Mouse (Mus musculus) cerebellum, postnatal 10 days (tissue): ENCODE data around the gene Serpinb3d.
A peak's percentile ranks its signal among the peaks of the same experiment; 100 is the strongest.
"Not testable (repeated sequence)": the region's sequence is repeated elsewhere in the genome, so short reads cannot be mapped to it uniquely, and the experiment has no call there.

Experiments
- DNase-seq, 2 experiments: peaks; one replicate each; pipeline ENCODE4 v3.0.0; 2021; ENCODE audit warnings: mixed read lengths in 2 of 2

Serpinb3d gene

DNA sequence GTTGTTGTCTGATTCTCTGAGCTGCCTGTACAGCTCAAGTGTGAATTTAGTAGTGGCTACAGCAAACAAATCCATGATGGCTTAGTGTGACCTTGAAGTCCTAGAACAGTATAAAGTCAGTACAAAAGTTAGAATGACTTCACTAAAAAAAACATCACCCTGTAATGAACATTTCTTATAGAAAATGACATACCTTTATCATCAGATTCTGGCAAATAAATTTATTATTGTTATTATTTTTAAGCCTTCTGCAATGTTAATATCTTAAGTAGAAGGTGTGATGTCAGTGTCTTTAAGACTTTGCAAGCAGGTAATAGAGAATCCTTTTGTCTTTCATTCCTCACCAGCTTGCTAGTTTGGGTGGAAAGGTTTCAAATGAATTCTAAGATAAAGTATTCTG, at the start of gene Serpinb3d:
Gene Serpinb3d, minus strand, starts transcription at position 101 of the 400 bp plus-strand sequence.
- DNase-seq, result no peak

DNA sequence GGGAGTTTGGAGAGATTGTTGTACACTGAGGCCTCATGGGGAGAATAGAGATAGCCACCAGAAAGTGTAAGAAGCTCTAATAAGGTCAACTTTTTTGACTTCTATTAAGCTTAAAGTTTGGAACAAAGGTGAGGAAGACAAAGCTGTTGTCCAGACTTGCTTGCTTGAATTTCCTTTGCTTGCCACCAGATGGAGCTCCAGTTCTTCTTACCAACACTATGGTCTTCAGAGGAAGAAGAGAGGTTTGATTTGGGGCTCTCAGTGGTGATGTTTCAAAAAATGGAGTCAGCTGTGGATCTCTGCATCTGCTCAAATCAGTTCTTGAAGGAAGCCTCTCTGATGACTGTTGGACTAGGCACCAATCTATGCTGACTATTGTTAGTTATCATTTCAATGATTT, 44.1 kb upstream of the Serpinb3d start:
- peak; percentile 31 to 40 for DNase-seq

DNA sequence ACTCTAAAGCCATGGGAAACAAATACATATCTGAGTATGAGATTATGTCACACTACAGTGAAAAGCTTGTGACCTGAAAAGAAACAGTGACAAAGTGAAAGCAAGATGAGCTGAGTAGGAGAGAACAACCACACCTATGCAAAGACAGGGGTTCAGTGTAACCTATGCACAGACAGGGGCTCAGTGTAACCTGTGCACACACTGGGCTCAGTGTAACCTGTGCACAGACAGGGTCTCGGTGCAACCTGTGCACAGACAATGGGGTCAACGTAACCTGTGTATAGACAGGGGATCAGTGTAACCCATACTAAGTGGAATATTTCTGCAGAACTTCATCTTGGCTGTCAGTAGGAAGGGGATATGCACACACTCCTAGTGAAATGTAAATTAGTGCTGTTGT, 15.1 kb upstream of the Serpinb3d start:
- no peak for DNase-seq

DNA sequence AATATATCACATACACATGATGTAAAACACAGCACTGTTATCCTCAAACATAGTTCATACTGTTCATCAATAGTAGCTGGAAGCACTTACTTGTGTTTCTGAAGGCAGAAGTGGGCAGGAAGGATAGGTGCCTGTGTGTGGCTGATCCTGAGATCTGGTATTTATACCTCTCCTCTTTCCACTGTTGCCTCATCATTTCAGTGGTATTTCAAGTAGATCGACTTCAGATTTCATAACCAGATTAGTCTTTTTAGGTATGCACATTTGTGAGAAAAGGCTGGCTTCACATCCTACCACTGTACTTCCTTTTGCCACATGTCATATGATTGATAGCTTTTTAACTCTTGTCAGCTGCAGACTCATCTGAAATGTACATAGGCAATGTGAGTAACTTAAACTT, 31.1 kb downstream of the Serpinb3d start, which contains the start of gene Serpinb3a:
Gene Serpinb3a, minus strand, starts transcription at position 101 of the 400 bp plus-strand sequence.
- no peak for DNase-seq

DNA sequence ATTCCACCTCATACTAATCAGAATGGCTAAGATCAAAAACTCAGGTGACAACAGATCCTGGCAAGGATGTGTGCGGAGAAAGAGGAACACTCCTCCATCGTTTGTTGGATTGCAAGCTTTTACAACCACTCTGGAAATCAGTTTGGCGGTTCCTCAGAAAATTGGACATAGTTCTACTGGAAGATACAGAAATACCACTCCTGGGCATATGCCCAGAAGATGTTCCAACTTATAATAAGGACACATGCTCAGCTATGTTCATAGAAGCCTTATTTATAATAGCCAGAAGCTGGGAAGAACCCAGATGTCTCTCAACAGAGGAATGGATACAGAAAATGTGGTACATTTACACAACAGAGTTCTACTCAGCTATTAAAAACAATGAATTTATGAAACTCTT, 49.1 kb downstream of the Serpinb3d start:
- DNase-seq, result not testable (repeated sequence)
